Mouse (Mus musculus): Measurements from ENCODE around the gene Isoc2b.

- TF ChIP-seq CTCF (IDR thresholded peaks at IDR 0.05; ENCODE audit: low read depth) (no peak), EP300 (IDR thresholded peaks at IDR 0.05; ENCODE audit: low read depth) (no peak)
Measured at GRCm38 (mm10) chr7:4843604-4844244, 26.3 kb downstream of the Isoc2b start.

All from liver, embryonic 14.5 days (tissue).